Mouse (Mus musculus): ENCODE data around the gene Gm20388. TPM values are rescaled to one million over a fixed set of nuclear protein-coding genes. Genes with fewer than 3 reads are reported as not detected.

The Gm20388 gene
- polyA plus RNA-seq, 1 experiment from 2014 or later = 5.3 TPM

DNA sequence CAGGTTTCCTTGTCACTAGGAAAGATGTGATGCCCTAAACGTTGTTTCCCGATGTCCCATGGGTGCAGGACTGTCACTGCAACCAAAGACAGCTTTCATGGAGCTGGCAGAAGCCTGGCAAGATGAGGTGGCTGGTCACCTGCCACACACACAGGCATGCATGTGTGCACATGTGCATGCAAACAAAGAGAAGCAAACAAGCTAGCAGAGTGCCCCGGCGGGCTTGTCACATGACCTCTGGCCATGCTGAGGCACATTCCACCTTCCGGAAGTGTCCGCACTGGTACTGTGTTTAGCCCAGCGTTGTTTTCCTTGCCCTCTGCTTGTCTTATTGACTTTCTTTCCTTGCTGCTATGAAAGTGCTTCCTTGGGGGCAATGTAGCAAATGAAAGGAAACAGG is 4417.6 kb downstream of the Gm20388 start:
- Histone ChIP-seq H3K4me2 (no peak overlapping the region), H3K4me1 (replicated peaks; ENCODE audit: control insufficient read depth, insufficient read depth, low read length) (peaks cover 2% of the 10 kb centered on the region; the same call in 1 of the 2 replicates), H3K27me3 (replicated peaks; ENCODE audit: control insufficient read depth, insufficient read depth, low read length) (no peaks in the 10 kb centered on the region), H3K4me3 (ENCODE audit: low read depth, low read length) (no peak overlapping the region), H3K9ac (ENCODE audit: low read depth, low read length) (no peak overlapping the region), H3K27ac (ENCODE audit: low read depth, low read length) (no peak overlapping the region), H3K9me3 (ENCODE audit: control insufficient read depth, low read length) (no peaks in the 10 kb centered on the region), H3K36me3 (ENCODE audit: control insufficient read depth, insufficient read depth, low read length) (peaks cover 34% of the 10 kb centered on the region)
- WGBS = 88% methylated on average over 7 of the region's 7 CpGs
- DNase-seq (ENCODE audit: low spot score) (no peak), ATAC-seq (replicated peaks; ENCODE audit: low FRiP score) (no peak)

DNA sequence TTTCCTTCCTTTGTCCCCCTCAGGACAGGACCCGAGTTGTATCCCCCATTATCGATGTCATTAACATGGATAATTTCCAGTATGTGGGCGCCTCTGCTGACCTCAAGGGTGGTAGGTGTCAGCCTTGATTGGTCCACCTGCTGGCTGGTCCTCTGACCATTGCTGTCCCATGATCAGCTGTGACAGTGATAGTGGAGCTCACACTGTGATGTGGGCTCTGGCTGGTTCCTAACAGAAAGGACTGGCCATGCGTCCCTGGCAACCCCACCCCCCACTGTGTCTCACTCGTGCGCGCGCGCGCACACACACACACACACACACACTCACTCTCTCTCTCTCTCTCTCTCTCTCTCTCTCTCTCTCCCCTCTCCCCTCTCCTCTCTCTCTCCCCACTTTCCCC is 4419.0 kb downstream of the Gm20388 start:
- Histone ChIP-seq H3K4me2 (no peak overlapping the region), H3K27ac (ENCODE audit: low read depth, low read length) (no peak overlapping the region), H3K4me1 (replicated peaks; ENCODE audit: control insufficient read depth, insufficient read depth, low read length) (peaks cover 2% of the 10 kb centered on the region; the same call in 1 of the 2 replicates), H3K9ac (ENCODE audit: low read depth, low read length) (no peak overlapping the region), H3K4me3 (ENCODE audit: low read depth, low read length) (no peak overlapping the region), H3K36me3 (ENCODE audit: control insufficient read depth, insufficient read depth, low read length) (peaks cover 24% of the 10 kb centered on the region), H3K27me3 (replicated peaks; ENCODE audit: control insufficient read depth, insufficient read depth, low read length) (no peaks in the 10 kb centered on the region), H3K9me3 (ENCODE audit: control insufficient read depth, low read length) (no peaks in the 10 kb centered on the region)
- 87% methylated on average over 10 of the region's 10 CpGs for WGBS
- DNase-seq (ENCODE audit: low spot score) = no peak
- no peak for ATAC-seq (replicated peaks; ENCODE audit: low FRiP score)

DNA sequence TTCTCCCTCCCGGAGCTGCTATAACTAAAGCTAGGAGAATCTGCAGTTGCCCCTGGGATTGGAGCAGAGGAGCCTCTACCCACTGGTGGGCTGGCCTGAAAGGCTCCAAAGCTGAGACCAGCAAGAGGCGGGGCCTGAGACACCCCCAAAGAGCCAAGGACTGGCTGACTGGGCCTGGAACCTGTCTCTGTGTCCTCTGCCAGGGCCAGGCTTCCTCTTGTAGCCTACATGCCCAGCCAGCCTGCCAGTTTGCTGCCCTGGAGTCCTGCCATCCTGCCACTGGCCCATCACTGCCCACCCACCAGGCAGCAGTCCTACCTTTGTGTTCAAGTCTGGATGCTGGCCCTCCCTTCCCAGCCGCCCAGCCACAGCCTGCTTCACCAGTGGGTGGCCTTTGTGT is 4419.8 kb downstream of the Gm20388 start:
- DNase-seq (ENCODE audit: low spot score) (no peak), ATAC-seq (replicated peaks; ENCODE audit: low FRiP score) (no peak)
- Histone ChIP-seq H3K36me3 (ENCODE audit: control insufficient read depth, insufficient read depth, low read length) (peaks cover 24% of the 10 kb centered on the region), H3K9ac (ENCODE audit: low read depth, low read length) (no peak overlapping the region), H3K4me3 (ENCODE audit: low read depth, low read length) (no peak overlapping the region), H3K27me3 (replicated peaks; ENCODE audit: control insufficient read depth, insufficient read depth, low read length) (no peaks in the 10 kb centered on the region), H3K4me1 (replicated peaks; ENCODE audit: control insufficient read depth, insufficient read depth, low read length) (peaks cover 2% of the 10 kb centered on the region; the same call in 1 of the 2 replicates), H3K9me3 (ENCODE audit: control insufficient read depth, low read length) (no peaks in the 10 kb centered on the region), H3K27ac (ENCODE audit: low read depth, low read length) (no peak overlapping the region), H3K4me2 (no peak overlapping the region)
- WGBS = 79% methylated on average over 2 of the region's 3 CpGs

DNA sequence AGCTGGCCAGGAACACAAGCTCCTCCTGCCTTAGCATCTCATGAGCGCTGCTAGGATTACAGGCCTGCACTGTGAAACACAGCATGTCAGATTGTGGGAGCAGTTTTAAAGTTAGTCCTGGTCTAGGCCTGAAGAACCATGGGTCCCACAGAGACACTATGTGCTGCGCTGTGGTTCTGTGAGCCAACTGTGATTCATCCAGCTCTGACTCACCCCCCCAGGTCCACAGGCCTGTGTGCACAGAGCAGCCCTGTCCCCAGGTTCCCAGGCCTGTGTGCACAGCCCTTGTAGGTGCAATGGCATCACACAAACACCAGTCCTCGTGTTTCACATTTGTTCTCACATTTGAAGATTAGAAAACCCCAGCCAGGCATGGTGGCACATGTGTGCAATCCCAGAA is 4420.5 kb downstream of the Gm20388 start:
- Histone ChIP-seq H3K9me3 (ENCODE audit: control insufficient read depth, low read length) (no peaks in the 10 kb centered on the region), H3K4me3 (ENCODE audit: low read depth, low read length) (no peak overlapping the region), H3K36me3 (ENCODE audit: control insufficient read depth, insufficient read depth, low read length) (peaks cover 18% of the 10 kb centered on the region; the same call in 1 of the 2 replicates), H3K27ac (ENCODE audit: low read depth, low read length) (no peak overlapping the region), H3K4me2 (no peak overlapping the region), H3K27me3 (replicated peaks; ENCODE audit: control insufficient read depth, insufficient read depth, low read length) (no peaks in the 10 kb centered on the region), H3K9ac (ENCODE audit: low read depth, low read length) (no peak overlapping the region), H3K4me1 (replicated peaks; ENCODE audit: control insufficient read depth, insufficient read depth, low read length) (peaks cover 2% of the 10 kb centered on the region; the same call in 1 of the 2 replicates)
- DNase-seq (ENCODE audit: low spot score) (no peak), ATAC-seq (replicated peaks; ENCODE audit: low FRiP score) (no peak)
- 84% methylated on average over 3 of the region's 3 CpGs for WGBS

DNA sequence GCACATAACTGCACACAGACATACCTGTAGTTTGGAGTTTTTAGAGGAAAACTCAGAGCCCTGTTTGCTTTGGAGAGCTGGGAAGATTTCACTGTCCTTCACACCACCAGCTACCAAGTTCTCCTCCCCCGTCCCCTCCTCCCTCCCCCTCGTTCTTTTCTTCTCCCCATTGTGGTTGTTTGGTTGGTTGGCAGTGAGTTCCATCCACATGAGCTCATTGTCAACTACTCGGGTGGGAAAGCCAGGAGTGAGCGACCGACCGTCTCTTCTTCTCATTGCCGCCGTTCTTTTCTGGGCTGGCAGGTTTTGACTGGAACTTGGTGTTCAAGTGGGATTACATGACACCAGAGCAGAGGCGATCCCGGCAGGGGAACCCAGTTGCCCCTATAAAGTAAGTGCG is 4421.1 kb downstream of the Gm20388 start:
- DNase-seq (ENCODE audit: low spot score) (no peak), ATAC-seq (replicated peaks; ENCODE audit: low FRiP score) (no peak)
- Histone ChIP-seq H3K27me3 (replicated peaks; ENCODE audit: control insufficient read depth, insufficient read depth, low read length) (no peaks in the 10 kb centered on the region), H3K4me2 (no peak overlapping the region), H3K9ac (ENCODE audit: low read depth, low read length) (no peak overlapping the region), H3K36me3 (ENCODE audit: control insufficient read depth, insufficient read depth, low read length) (peaks cover 19% of the 10 kb centered on the region; the same call in 1 of the 2 replicates), H3K4me1 (replicated peaks; ENCODE audit: control insufficient read depth, insufficient read depth, low read length) (peaks cover 2% of the 10 kb centered on the region; the same call in 1 of the 2 replicates), H3K27ac (ENCODE audit: low read depth, low read length) (no peak overlapping the region), H3K9me3 (ENCODE audit: control insufficient read depth, low read length) (no peaks in the 10 kb centered on the region), H3K4me3 (ENCODE audit: low read depth, low read length) (no peak overlapping the region)
- 85% methylated on average over 11 of the region's 11 CpGs for WGBS

DNA sequence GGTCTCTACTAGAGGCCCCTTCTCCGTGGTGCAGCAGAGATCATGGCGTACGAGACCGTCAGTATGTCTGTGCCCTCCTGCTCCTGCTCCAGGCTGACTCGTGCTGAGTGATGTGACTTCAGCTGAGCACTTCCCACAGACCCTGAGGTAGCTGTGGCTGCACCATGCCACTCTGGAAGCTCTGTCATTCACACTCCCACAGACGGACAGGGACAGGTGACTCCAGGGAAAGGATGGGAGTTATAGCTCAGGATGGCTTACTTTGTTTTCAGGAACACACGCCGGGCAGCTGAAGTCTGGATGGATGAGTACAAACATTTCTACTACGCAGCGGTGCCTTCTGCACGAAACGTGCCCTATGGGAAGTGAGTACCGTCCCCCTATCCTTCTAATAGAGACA is 4425.7 kb downstream of the Gm20388 start:
- no peak overlapping the region for H3K4me2 ChIP-seq
- H3K9me3 ChIP-seq (ENCODE audit: control insufficient read depth, low read length) = no peaks in the 10 kb centered on the region
- DNase-seq (ENCODE audit: low spot score) (no peak), ATAC-seq (replicated peaks; ENCODE audit: low FRiP score) (no peak)
- H3K36me3 ChIP-seq (ENCODE audit: control insufficient read depth, insufficient read depth, low read length) = peaks cover 18% of the 10 kb centered on the region
- H3K4me3 ChIP-seq (ENCODE audit: low read depth, low read length) = no peak overlapping the region
- H3K27me3 ChIP-seq (replicated peaks; ENCODE audit: control insufficient read depth, insufficient read depth, low read length) = no peaks in the 10 kb centered on the region
- WGBS = 91% methylated on average over 13 of the region's 13 CpGs
- H3K27ac ChIP-seq (ENCODE audit: low read depth, low read length) = no peak overlapping the region
- H3K9ac ChIP-seq (ENCODE audit: low read depth, low read length) = no peak overlapping the region
- no peaks in the 10 kb centered on the region for H3K4me1 ChIP-seq (replicated peaks; ENCODE audit: control insufficient read depth, insufficient read depth, low read length)

DNA sequence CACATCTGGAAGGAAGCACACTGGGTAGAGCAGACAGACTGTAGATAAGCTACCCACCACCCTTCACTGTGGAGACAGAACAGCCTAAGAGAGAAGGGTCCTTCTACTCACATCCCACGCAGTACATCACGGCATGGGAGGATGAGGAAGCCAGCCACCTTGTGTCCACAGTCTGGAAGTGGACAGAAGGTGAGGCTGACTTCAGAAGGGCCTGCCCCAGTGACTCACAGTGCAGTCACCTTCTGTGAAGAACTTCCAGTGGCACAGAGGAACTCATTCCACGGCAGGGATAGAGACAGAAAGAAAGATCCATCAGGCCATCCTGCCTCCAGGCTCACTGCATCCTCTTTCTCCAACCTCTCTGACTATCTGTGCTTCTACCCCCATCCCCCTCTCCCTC is 4429.1 kb downstream of the Gm20388 start:
- 83% methylated on average over 3 of the region's 3 CpGs for WGBS
- Histone ChIP-seq H3K36me3 (ENCODE audit: control insufficient read depth, insufficient read depth, low read length) (peaks cover 18% of the 10 kb centered on the region), H3K4me3 (ENCODE audit: low read depth, low read length) (no peak overlapping the region), H3K9me3 (ENCODE audit: control insufficient read depth, low read length) (no peaks in the 10 kb centered on the region), H3K4me2 (no peak overlapping the region), H3K27me3 (replicated peaks; ENCODE audit: control insufficient read depth, insufficient read depth, low read length) (no peaks in the 10 kb centered on the region), H3K9ac (ENCODE audit: low read depth, low read length) (no peak overlapping the region), H3K4me1 (replicated peaks; ENCODE audit: control insufficient read depth, insufficient read depth, low read length) (no peaks in the 10 kb centered on the region), H3K27ac (ENCODE audit: low read depth, low read length) (no peak overlapping the region)
- ATAC-seq (replicated peaks; ENCODE audit: low FRiP score) = no peak
- no peak for DNase-seq (ENCODE audit: low spot score)

DNA sequence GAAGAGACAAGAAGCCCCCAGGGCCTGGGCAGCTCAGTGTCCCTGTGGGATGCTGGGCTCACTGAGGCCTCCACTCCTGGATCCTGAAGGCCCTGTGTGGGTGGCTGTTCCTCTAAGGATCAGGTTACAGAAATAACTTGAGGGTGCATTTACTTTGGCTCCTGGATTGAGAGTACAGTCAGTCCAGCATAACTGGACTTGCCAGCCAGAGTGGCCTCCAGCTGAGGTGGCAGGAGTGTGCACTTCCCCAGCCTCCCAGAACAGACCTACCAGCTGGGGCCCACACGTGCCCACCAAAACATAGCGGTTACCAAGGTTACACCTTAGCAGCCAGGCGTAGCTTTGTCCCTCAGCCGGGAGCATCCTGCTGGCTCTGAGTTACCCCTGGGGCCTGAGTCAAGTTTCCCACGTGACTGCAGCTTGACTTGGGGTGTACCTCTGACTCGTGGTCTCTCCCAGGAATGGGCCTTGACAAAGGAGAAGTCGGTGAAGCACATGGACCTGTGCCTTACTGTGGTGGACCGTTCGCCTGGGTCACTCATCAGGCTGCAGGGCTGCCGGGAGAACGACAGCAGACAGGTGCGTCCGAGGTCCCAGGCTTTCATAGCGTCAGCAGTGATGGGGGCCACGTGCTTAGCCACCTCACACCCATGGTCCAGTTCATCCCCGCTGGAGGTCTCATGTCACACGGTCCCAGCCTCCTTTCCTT is 4429.9 kb downstream of the Gm20388 start:
- peaks cover 18% of the 10 kb centered on the region for H3K36me3 ChIP-seq (ENCODE audit: control insufficient read depth, insufficient read depth, low read length)
- H3K27ac ChIP-seq (ENCODE audit: low read depth, low read length) = no peak overlapping the region
- ATAC-seq (replicated peaks; ENCODE audit: low FRiP score) (no peak), DNase-seq (ENCODE audit: low spot score) (no peak)
- WGBS = 83% methylated on average over 17 of the region's 17 CpGs
- no peaks in the 10 kb centered on the region for H3K27me3 ChIP-seq (replicated peaks; ENCODE audit: control insufficient read depth, insufficient read depth, low read length)
- no peak overlapping the region for H3K9ac ChIP-seq (ENCODE audit: low read depth, low read length)
- no peak overlapping the region for H3K4me2 ChIP-seq
- no peaks in the 10 kb centered on the region for H3K9me3 ChIP-seq (ENCODE audit: control insufficient read depth, low read length)
- no peaks in the 10 kb centered on the region for H3K4me1 ChIP-seq (replicated peaks; ENCODE audit: control insufficient read depth, insufficient read depth, low read length)
- H3K4me3 ChIP-seq (ENCODE audit: low read depth, low read length) = no peak overlapping the region

DNA sequence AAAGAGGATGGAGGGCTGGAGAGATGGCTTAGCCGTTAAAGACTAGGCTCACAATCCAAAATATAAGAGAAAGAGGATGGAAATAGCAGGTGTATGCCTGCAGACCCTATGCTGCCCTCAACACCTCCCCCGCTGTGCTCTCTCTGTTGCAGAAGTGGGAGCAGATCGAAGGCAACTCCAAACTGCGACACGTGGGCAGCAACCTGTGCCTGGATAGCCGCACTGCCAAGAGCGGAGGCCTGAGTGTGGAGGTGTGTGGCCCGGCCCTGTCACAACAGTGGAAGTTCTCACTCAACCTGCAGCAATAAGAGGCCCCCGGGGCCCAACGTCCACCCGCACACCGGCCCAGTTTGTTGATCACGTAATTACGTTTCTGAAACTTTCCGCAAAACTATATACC is 4432.5 kb downstream of the Gm20388 start:
- H3K27me3 ChIP-seq (replicated peaks; ENCODE audit: control insufficient read depth, insufficient read depth, low read length) = no peaks in the 10 kb centered on the region
- H3K36me3 ChIP-seq (ENCODE audit: control insufficient read depth, insufficient read depth, low read length) = peaks cover 15% of the 10 kb centered on the region
- no peaks in the 10 kb centered on the region for H3K9me3 ChIP-seq (ENCODE audit: control insufficient read depth, low read length)
- ATAC-seq (replicated peaks; ENCODE audit: low FRiP score) = no peak
- H3K4me3 ChIP-seq (ENCODE audit: low read depth, low read length) = no peak overlapping the region
- 93% methylated on average over 15 of the region's 15 CpGs for WGBS
- H3K4me1 ChIP-seq (replicated peaks; ENCODE audit: control insufficient read depth, insufficient read depth, low read length) = no peaks in the 10 kb centered on the region; the same call in 1 of the 2 replicates
- no peak overlapping the region for H3K4me2 ChIP-seq
- no peak overlapping the region for H3K27ac ChIP-seq (ENCODE audit: low read depth, low read length)
- no peak for DNase-seq (ENCODE audit: low spot score)
- H3K9ac ChIP-seq (ENCODE audit: low read depth, low read length) = no peak overlapping the region
